In genomic region chr11:98744456-98745019, GRCm38 (mm10) we compare ENCODE assay signal across 8 mouse cellular contexts. TPM values are rescaled to one million over a fixed set of nuclear protein-coding genes. Genes with fewer than 3 reads are reported as not detected.
DNase-seq lines count a peak whose midpoint lies in the region; ATAC-seq and TF ChIP-seq lines count a peak whose summit lies in the region.

No protein-coding gene starts in this region.

- peak overlapping the region; percentile 88 for H3K4me2 ChIP-seq in kidney, embryonic 14.5 days (replicated peaks; ENCODE audit: low read depth, low read length)
- H3K4me2 ChIP-seq in forebrain, embryonic 15.5 days (replicated peaks), result peak overlapping the region; percentile 65
- peak overlapping the region; percentile 82 for H3K4me2 ChIP-seq in kidney, embryonic 16.5 days (replicated peaks; ENCODE audit: low read depth, low read length)
- H3K4me2 ChIP-seq in myocyte (ENCODE audit: low read depth), result peak overlapping the region; percentile 76

- H3ac ChIP-seq in myocyte (ENCODE audit: control insufficient read depth, insufficient read length), result no peak overlapping the region

- H3K79me2 ChIP-seq in myocyte (ENCODE audit: control insufficient read depth, insufficient read depth), result peaks cover 13% of the 10 kb centered on the region

- H3K4me3 ChIP-seq in kidney, embryonic 14.5 days (ENCODE audit: low read length), result peak overlapping the region; percentile 90; the same call in 1 of the 2 replicates
- H3K4me3 ChIP-seq in forebrain, embryonic 15.5 days, result peak overlapping the region; percentile 65
- peak overlapping the region; percentile 90 for H3K4me3 ChIP-seq in kidney, embryonic 16.5 days (ENCODE audit: low read length)
- H3K4me3 ChIP-seq in myocyte, result no peak overlapping the region

- no peaks in the 10 kb centered on the region for H3K9me3 ChIP-seq in kidney, embryonic 14.5 days (ENCODE audit: control insufficient read depth, low read length)
- H3K9me3 ChIP-seq in forebrain, embryonic 15.5 days, result no peaks in the 10 kb centered on the region
- H3K9me3 ChIP-seq in kidney, embryonic 16.5 days (ENCODE audit: low read length), result no peaks in the 10 kb centered on the region

- no peaks in the 10 kb centered on the region for H3K36me3 ChIP-seq in kidney, embryonic 14.5 days (ENCODE audit: control insufficient read depth, insufficient read depth, low read length)
- no peaks in the 10 kb centered on the region for H3K36me3 ChIP-seq in forebrain, embryonic 15.5 days
- H3K36me3 ChIP-seq in kidney, embryonic 16.5 days (ENCODE audit: insufficient read depth, low read length), result no peaks in the 10 kb centered on the region
- no peaks in the 10 kb centered on the region for H3K36me3 ChIP-seq in myocyte (ENCODE audit: control insufficient read depth, insufficient read depth)

- no peak for ATAC-seq in kidney, embryonic 14.5 days (ENCODE audit: low FRiP score, low TSS enrichment)
- no peak for ATAC-seq in forebrain, embryonic 15.5 days (replicated peaks)
- no peak for ATAC-seq in kidney, embryonic 16.5 days (ENCODE audit: low FRiP score, low TSS enrichment)

- peak overlapping the region; percentile 90 for H3K27ac ChIP-seq in kidney, embryonic 14.5 days (ENCODE audit: low read depth, low read length)
- peak overlapping the region; percentile 97 for H3K27ac ChIP-seq in forebrain, embryonic 15.5 days (replicated peaks)
- peak overlapping the region; percentile 74 for H3K27ac ChIP-seq in kidney, embryonic 16.5 days (ENCODE audit: low read length)

- peak overlapping the region; percentile 89; the same call in 1 of the 2 replicates for H3K9ac ChIP-seq in kidney, embryonic 14.5 days (ENCODE audit: low read depth, low read length)
- H3K9ac ChIP-seq in forebrain, embryonic 15.5 days (replicated peaks), result peak overlapping the region; percentile 99
- peak overlapping the region; percentile 55 for H3K9ac ChIP-seq in kidney, embryonic 16.5 days (replicated peaks; ENCODE audit: low read length)

- no peak for DNase-seq in kidney, adult 11 months
- no peak for DNase-seq in urinary bladder, adult 18-20 months (ENCODE audit: low spot score in 2 of 2)
- no peak for DNase-seq in right cerebral cortex, postnatal 36 days (ENCODE audit: low spot score in 2 of 2)
- DNase-seq in thymus, postnatal 25 days, result no peak

- TF ChIP-seq POLR2A in myocyte (IDR thresholded peaks at IDR 0.05; ENCODE audit: insufficient read length, low read depth), result no peak

- 29% methylated on average over 7 of the region's 7 CpGs for WGBS in kidney, embryonic 14.5 days
- WGBS in forebrain, embryonic 15.5 days, result 30% methylated on average over 7 of the region's 7 CpGs
- WGBS in kidney, embryonic 16.5 days, result 32% methylated on average over 7 of the region's 7 CpGs

- H3K4me1 ChIP-seq in kidney, embryonic 14.5 days (ENCODE audit: control insufficient read depth, insufficient read depth, low read length), result peaks cover 77% of the 10 kb centered on the region
- H3K4me1 ChIP-seq in forebrain, embryonic 15.5 days, result peaks cover 82% of the 10 kb centered on the region
- peaks cover 84% of the 10 kb centered on the region for H3K4me1 ChIP-seq in kidney, embryonic 16.5 days (ENCODE audit: insufficient read depth, low read length)

- no peaks in the 10 kb centered on the region for H3K27me3 ChIP-seq in kidney, embryonic 14.5 days (ENCODE audit: control insufficient read depth, insufficient read depth, low read length)
- H3K27me3 ChIP-seq in forebrain, embryonic 15.5 days, result no peaks in the 10 kb centered on the region
- no peaks in the 10 kb centered on the region for H3K27me3 ChIP-seq in kidney, embryonic 16.5 days (ENCODE audit: insufficient read depth, low read length)
- no peaks in the 10 kb centered on the region for H3K27me3 ChIP-seq in myocyte (ENCODE audit: control insufficient read depth, insufficient read depth, insufficient read length)

TF ChIP-seq in myocyte, 11 proteins besides CTCF, POLR2A, EP300 and RAD21:
- TF ChIP-seq MYOD1 (IDR thresholded peaks at IDR 0.05; ENCODE audit: control insufficient read depth in 1 of 3, insufficient read length in 2 of 3, low read depth in 2 of 3) (no peak), POLR2AphosphoS2 (IDR thresholded peaks at IDR 0.05; ENCODE audit: insufficient read length, low read depth) (no peak), REST (IDR thresholded peaks at IDR 0.05; ENCODE audit: insufficient read depth, insufficient read length) (no peak), TCF3 (IDR thresholded peaks at IDR 0.05; ENCODE audit: insufficient read length, low read depth) (no peak), TCF12 (IDR thresholded peaks at IDR 0.05; ENCODE audit: insufficient read depth, poor library complexity, severe bottlenecking) (no peak), MAX (IDR thresholded peaks at IDR 0.05; ENCODE audit: low read depth) (no peak), CEBPB (IDR thresholded peaks at IDR 0.05; ENCODE audit: insufficient read depth, poor library complexity, severe bottlenecking) (no peak), MYOG (IDR thresholded peaks at IDR 0.05; ENCODE audit: control insufficient read depth in 1 of 3, insufficient read depth in 1 of 3, insufficient read length in 2 of 3, low read depth in 2 of 3) (no peak)

RNA-seq across cellular contexts. Expression of gene Thra, which starts 4.1 kb away (rescaled TPM):
- polyA plus RNA-seq in kidney, embryonic 14.5 days (2014; fragmentation: Nextera tagmentation; extraction: Ambion mirVana), result 28.0 and 31.8 TPM in 2 replicates
- 164 and 166 TPM in 2 replicates for polyA plus RNA-seq in forebrain, embryonic 15.5 days (2015; fragmentation: Nextera tagmentation; extraction: Ambion mirVana)
- 24.4 and 25.9 TPM in 2 replicates for polyA plus RNA-seq in kidney, embryonic 16.5 days (2015; fragmentation: Nextera tagmentation; extraction: Ambion mirVana)
- polyA plus RNA-seq in myocyte (2012; fragmentation: generic; extraction: Trizol), result 68.9 TPM

RNA-seq across cellular contexts. Expression of gene Med24, which starts 15.3 kb away (rescaled TPM):
- 39.5 and 59.1 TPM in 2 replicates for polyA plus RNA-seq in kidney, embryonic 14.5 days (2014; fragmentation: Nextera tagmentation; extraction: Ambion mirVana)
- polyA plus RNA-seq in forebrain, embryonic 15.5 days (2015; fragmentation: Nextera tagmentation; extraction: Ambion mirVana), result 85.1 and 93.6 TPM in 2 replicates
- polyA plus RNA-seq in kidney, embryonic 16.5 days (2015; fragmentation: Nextera tagmentation; extraction: Ambion mirVana), result 71.4 and 73.9 TPM in 2 replicates
- polyA plus RNA-seq in myocyte (2012; fragmentation: generic; extraction: Trizol), result 32.5 TPM

RNA-seq across cellular contexts. Expression of gene Nr1d1, which starts 30.6 kb away (rescaled TPM):
- polyA plus RNA-seq in kidney, embryonic 14.5 days (2014; fragmentation: Nextera tagmentation; extraction: Ambion mirVana), result 1.6 and 2.6 TPM in 2 replicates
- polyA plus RNA-seq in forebrain, embryonic 15.5 days (2015; fragmentation: Nextera tagmentation; extraction: Ambion mirVana), result 3.6 TPM in 2 replicates
- 2.2 and 2.4 TPM in 2 replicates for polyA plus RNA-seq in kidney, embryonic 16.5 days (2015; fragmentation: Nextera tagmentation; extraction: Ambion mirVana)
- 49.1 TPM for polyA plus RNA-seq in myocyte (2012; fragmentation: generic; extraction: Trizol)

RNA-seq across cellular contexts. Expression of gene Csf3, which starts 43.5 kb away (rescaled TPM):
- polyA plus RNA-seq in kidney, embryonic 14.5 days (2014; fragmentation: Nextera tagmentation; extraction: Ambion mirVana), result not detected in 2 replicates
- not detected in 2 replicates for polyA plus RNA-seq in forebrain, embryonic 15.5 days (2015; fragmentation: Nextera tagmentation; extraction: Ambion mirVana)
- 0.11 TPM in 1 of 2 replicates, not detected in the other for polyA plus RNA-seq in kidney, embryonic 16.5 days (2015; fragmentation: Nextera tagmentation; extraction: Ambion mirVana)
- not detected for polyA plus RNA-seq in myocyte (2012; fragmentation: generic; extraction: Trizol)

RNA-seq across cellular contexts. Expression of gene Msl1, which starts 50.8 kb away (rescaled TPM):
- polyA plus RNA-seq in kidney, embryonic 14.5 days (2014; fragmentation: Nextera tagmentation; extraction: Ambion mirVana), result 21.6 and 33.7 TPM in 2 replicates
- 30.2 and 31.7 TPM in 2 replicates for polyA plus RNA-seq in forebrain, embryonic 15.5 days (2015; fragmentation: Nextera tagmentation; extraction: Ambion mirVana)
- polyA plus RNA-seq in kidney, embryonic 16.5 days (2015; fragmentation: Nextera tagmentation; extraction: Ambion mirVana), result 23.7 and 24.2 TPM in 2 replicates
- polyA plus RNA-seq in myocyte (2012; fragmentation: generic; extraction: Trizol), result 35.6 TPM

Comparison
In these comparisons a context has a peak if more than half of its experiments do, and no peak if none do; other contexts are left out.
1. RNA of gene Nr1d1, which starts 30.6 kb away (polyA plus RNA-seq): 49.1 TPM in myocyte (single experiment); 3.6 TPM in forebrain, embryonic 15.5 days, 1.6 to 2.6 TPM in kidney, embryonic 14.5 days and 2.2 to 2.4 TPM in kidney, embryonic 16.5 days; every median in the first group is over 10 times any median in the second.
2. Peak in every context shown above with its lines, with median percentiles within 50 percentile points of each other: H3K27ac ChIP-seq, H3K4me2 ChIP-seq and H3K9ac ChIP-seq.